Mouse (Mus musculus) lung, postnatal 10 days (tissue): ENCODE measurements at regions not wholly inside any gene's neighbourhood (a gene's known extent, or its start where the extent isn't known, plus 50 kb on each side); places are given as distances from the start of the nearest gene placed in this dataset.

Experiments
- DNase-seq: peaks from one replicate; pipeline ENCODE4 v3.0.0; 2021

- DNase-seq, result no peak
Observed at GRCm38 (mm10) chr14:76701304-76701703, 144.6 kb upstream of the Serp2 start.

GRCm38 (mm10) chr14:76700796-76701195, 144.1 kb upstream of the Serp2 start:
- DNase-seq, result no peak

DNA sequence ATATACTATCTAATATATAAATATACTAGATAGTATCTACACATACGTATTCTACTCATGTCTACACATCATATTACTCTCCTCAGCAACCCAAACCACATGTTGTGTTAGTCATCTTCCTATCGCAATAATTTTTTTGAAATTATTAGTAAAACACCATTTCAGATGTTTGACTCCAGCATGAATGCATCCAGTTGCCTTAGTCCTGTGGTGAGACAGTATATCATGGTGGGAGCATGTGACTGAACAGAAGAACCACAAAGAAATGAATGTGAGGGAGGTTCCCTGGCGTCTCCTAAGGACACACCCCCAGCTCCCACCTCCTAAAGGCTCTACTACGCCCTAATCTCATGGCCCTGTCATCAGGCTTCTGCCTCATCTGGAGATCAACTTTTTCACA, 143.5 kb upstream of the Serp2 start:
- no peak for DNase-seq

DNA sequence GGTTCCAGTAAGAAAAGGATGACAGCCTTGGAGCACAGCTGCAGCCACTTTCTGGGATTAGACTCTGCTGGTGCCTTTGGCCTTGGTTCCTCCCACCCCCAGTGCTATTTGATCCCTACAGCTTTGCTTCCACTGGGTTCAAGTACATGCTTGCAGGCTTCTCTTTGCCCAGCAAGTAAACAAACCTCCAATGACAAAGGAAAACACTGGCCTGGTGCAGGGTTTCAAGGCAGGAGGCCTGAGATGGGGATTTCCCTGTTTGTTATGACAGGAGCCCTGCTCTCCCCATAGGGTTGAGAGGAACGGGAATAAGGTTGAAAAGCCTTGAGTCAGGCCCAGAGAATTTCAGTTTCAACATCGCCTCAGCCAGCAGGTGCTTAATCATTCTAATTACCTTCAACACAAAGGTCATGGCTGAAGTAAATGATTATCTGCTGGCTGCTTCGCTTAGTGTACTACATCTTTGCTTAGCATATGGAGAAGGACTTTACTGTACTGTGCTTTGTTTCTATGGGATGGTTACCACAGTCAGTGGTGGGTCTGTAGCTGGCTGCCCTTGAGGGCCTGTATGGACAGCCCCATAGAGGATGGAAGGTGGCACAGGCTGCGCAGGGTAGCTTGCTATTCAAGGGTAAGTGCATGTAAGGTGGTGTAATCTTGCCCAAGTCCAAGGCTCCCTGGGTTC, 142.2 kb upstream of the Serp2 start:
- DNase-seq, result no peak

DNA sequence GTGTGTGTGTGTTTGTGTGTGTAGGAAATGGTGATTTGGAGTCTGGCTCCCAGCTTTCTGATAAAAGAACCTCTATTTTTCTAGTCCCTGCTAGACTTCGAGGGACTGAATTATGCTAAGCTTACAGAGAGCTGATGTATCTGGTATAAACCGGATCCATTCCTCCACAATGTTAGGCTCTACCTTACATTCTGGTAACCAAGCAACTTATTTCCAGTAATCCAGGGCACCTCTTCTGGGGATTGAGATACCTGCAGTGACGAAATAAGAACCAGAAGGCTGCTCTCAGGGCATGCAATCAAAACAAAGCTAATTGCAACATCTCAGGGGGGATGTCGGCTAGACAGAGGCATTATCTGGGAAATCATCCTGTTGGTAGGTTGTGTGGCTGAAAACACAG, 140.0 kb upstream of the Serp2 start:
- DNase-seq, result no peak

- DNase-seq, result no peak
Observed at GRCm38 (mm10) chr14:76695691-76696355, 139.1 kb upstream of the Serp2 start.

- no peak for DNase-seq
Observed at GRCm38 (mm10) chr14:76694894-76695293, 138.2 kb upstream of the Serp2 start.

- DNase-seq, result no peak
Observed at GRCm38 (mm10) chr14:76693351-76694317, 136.9 kb upstream of the Serp2 start.

DNA sequence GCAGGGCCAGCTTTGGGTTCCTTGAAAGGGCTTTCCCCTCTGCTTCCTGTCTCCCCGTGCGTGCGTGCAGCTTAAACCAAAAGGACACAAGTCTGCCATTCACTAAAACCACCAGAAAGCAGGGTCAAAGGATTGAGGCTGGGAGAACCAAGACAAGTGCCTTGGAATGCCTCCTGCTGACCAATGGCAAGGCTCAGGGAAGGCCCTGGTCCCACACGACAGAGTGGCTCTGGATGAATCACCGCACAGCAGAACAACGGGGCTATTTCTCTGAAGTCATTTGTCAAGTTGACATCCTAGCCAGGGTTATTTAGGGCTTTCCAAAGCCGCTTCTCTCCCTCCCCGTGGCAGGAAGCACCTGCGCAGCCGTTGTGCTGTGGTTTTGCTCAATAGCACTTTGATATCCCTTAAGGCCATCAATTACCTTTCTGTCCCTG, 131.3 kb upstream of the Serp2 start:
- no peak for DNase-seq

GRCm38 (mm10) chr14:76686762-76687453, 130.2 kb upstream of the Serp2 start:
- no peak for DNase-seq

DNA sequence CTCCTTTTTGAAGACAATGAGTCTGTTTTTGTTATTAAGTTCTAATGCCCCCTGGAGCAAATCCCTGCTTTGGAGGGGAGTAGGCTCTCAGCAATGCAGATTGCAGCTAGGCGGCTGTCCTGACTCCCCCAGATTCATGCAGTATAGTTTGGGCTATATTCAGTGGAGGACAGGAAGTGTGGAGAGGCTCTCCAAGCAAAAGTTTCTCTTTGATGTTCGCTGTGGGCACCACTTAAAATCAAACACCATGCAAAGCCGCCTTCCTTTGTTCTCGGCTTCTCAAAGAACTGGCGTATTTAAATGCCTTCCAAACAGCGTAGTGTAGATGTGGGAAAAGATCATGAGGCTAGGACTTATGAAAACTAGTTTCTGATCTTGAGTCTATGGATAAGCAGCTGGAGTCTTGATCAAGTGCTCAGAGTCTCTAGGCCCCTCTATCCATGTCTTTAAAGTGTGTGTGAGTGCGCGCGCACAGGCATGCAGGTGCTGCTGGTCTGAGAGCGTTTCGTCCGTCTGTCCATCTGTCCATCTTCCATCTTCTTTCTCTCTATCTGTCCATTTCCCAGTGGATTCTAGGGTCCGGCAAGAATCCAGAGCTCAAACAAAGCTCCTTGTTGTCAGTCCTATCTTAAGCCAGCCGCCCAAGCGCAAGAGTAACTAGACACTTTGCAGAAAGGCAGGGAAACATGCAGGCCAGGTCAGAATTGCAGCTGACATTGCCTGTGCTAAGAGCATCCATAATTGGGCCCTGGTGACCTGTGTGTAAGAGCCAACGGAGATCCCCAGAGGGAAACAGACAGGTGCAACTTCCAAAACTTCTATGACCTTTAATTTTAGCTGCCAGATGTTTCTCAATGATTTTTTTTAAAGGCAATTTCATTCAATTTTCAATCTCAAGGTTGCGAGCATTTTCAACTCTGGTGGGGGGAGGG, 129.4 kb upstream of the Serp2 start:
- no peak for DNase-seq

GRCm38 (mm10) chr14:76684327-76684726, 127.6 kb upstream of the Serp2 start:
- DNase-seq, result no peak

GRCm38 (mm10) chr14:76681581-76682377, 125.1 kb upstream of the Serp2 start:
- DNase-seq, result peak; percentile 82

GRCm38 (mm10) chr14:76678512-76679134, 121.9 kb upstream of the Serp2 start:
- no peak for DNase-seq

DNA sequence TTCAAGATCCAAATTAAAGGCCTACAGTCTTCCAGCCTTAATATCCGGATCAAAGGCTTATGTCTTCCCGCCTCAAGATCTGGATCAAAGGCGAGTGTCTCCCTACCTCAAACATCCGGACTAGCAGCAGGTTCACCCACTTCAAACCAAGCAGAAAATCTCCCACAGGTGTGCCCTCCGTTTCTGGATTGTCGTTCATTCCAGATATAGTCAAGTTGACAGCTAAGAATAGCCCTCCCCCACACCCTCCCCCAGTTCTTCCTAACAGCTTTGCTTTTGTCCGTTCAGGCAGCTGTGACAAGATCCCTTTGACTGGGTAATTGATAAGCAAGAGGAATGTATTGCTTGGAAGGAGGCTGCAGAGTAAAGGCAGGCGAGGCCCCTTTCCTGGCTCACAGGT, 118.3 kb upstream of the Serp2 start:
- DNase-seq, result no peak

DNA sequence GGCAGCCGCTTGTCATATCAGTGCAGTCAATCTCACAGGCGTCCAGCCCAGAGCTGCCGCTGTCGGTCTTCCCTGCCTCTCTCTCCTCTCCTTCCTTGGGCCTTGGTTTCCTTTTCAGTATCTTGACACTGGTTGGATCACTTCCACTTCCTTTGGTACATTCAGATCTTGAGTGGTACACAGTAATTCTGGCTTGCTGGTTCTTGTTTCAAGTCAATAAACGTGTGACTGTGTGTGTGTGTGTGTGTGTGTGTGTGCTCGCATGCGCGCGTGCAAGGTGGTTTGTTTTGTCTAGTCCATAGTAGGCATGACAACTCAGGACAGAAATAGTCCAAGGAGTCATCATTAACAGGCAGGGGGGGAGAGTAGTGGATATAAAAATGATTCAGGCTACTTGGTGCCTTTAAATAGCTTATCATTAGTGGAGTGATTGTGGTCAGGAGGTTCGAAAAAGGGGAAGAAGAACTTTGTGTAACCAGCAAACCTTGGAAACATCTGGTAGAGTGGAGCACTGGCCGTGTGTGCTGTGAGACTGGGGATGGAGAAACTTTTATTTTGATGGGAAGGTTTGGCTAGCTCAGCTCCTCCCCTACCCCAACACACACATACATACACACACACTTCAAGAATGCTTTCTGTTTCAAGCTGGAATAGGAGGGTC, 117.1 kb upstream of the Serp2 start:
- no peak for DNase-seq

DNA sequence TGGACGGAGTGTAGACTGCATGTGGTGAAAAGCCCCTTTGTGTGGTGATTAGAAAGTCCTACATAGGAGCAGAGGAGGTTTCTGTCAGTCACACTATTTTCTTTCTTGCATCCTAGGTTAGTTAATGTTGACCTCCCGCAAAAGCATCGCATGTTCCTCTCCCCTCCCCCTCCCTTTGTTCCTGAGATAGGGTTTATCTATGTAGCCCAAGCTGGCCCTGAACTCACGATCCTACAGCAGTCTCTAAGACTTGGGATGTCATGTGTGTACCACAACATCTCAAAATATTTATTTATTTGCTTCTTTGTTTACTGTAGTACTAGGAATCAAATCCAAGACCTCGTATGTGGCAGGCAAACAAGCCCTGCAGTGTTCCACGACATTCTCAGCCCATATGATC, 116.2 kb upstream of the Serp2 start:
- no peak for DNase-seq

DNA sequence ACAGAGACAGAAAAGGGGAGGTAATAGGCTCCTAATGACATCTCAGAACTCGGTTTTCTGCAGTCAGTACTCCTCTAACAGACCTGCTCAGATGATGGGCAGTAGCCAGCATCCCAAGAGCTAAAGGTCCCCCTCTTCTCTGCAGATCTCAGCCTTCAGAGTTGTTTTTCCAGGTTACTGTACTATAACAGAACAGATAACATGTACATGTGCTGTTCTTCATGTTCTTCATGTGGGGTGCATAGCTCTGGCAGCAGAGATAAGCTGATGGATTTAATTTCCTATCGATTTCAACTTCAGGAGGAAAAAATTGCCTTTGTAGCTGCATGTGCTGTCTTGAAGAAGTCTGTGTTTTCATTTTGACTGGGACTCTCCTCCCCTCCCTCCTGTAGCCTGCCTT, 115.8 kb upstream of the Serp2 start:
- DNase-seq, result no peak

- DNase-seq, result no peak
Observed at GRCm38 (mm10) chr14:76671023-76671422, 114.3 kb upstream of the Serp2 start.
